Mouse (Mus musculus): ENCODE measurements around the gene Plcd3. TPM values are rescaled to one million over a fixed set of nuclear protein-coding genes. Genes with fewer than 3 reads are reported as not detected.
A peak's percentile ranks its signal among the peaks of the same experiment; 100 is the strongest.

Gene Plcd3
- total RNA-seq, 2 experiments from 2014 or later, result 0.17 TPM; not detected in 1

GRCm38 (mm10) chr11:103068272-103068671, 33.2 kb downstream of the Plcd3 start:
- no peak for ATAC-seq (replicated peaks; ENCODE audit: poor library complexity)

GRCm38 (mm10) chr11:103067457-103068001, 33.9 kb downstream of the Plcd3 start:
- no peak; the same call in 1 of the 2 replicates for ATAC-seq (replicated peaks; ENCODE audit: poor library complexity)

- no peak for ATAC-seq (replicated peaks; ENCODE audit: poor library complexity)
Measured at GRCm38 (mm10) chr11:103067051-103067361, 34.5 kb downstream of the Plcd3 start.

- ATAC-seq (replicated peaks; ENCODE audit: poor library complexity), result no peak
Measured at GRCm38 (mm10) chr11:103066191-103067050, 35.0 kb downstream of the Plcd3 start.

DNA sequence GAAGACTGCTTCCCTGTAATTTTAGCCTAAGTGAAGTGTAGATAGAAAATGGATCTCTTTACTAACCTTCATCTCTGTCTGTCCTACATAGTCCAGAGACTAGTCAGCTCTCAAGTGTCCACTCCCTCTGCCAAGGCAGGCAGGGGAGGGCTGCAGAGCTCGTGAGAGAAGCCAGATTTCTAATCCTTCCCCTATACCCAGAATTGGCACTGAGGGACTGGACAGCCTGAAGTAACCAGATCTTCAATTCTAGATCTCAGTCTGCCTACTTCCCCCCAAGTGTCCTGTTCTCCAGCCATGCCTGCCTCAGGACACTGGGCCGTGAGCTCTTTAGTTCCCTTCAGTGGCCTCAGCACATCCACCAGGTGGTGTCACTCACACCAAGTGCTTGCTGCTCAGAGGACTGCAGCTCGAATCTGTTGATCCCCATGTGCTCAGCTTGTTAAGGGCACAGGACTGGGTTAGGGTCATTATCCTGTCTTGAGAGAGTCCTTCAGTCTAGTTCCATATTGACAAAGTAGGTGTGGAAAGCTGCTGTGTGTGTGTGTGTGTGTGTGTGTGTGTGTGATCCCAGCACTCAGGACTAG, 42.9 kb downstream of the Plcd3 start:
- ATAC-seq (replicated peaks; ENCODE audit: poor library complexity), result no peak

DNA sequence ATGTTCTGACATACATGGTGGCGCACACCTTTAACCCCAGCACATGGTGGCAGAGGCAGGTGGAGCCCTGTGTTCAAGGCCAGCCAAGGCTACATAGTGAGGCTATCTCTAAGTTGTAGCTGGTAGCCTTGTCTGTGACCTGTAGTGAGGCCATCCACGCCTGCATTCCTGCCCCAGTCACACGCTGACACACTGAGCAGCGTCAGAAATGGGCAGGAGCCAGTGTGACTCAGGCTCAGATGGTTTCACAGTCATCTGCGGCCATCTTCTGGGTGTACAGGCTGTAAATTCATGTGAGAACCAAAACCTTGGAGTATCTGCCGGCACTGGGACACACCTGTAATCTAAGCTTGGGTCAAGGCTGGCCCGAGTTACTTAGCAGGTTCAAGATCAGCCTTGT, 44.8 kb downstream of the Plcd3 start:
- no peak for ATAC-seq (replicated peaks; ENCODE audit: poor library complexity)

GRCm38 (mm10) chr11:103054798-103055197, 46.7 kb downstream of the Plcd3 start:
- ATAC-seq (replicated peaks; ENCODE audit: poor library complexity), result peak; percentile 78

DNA sequence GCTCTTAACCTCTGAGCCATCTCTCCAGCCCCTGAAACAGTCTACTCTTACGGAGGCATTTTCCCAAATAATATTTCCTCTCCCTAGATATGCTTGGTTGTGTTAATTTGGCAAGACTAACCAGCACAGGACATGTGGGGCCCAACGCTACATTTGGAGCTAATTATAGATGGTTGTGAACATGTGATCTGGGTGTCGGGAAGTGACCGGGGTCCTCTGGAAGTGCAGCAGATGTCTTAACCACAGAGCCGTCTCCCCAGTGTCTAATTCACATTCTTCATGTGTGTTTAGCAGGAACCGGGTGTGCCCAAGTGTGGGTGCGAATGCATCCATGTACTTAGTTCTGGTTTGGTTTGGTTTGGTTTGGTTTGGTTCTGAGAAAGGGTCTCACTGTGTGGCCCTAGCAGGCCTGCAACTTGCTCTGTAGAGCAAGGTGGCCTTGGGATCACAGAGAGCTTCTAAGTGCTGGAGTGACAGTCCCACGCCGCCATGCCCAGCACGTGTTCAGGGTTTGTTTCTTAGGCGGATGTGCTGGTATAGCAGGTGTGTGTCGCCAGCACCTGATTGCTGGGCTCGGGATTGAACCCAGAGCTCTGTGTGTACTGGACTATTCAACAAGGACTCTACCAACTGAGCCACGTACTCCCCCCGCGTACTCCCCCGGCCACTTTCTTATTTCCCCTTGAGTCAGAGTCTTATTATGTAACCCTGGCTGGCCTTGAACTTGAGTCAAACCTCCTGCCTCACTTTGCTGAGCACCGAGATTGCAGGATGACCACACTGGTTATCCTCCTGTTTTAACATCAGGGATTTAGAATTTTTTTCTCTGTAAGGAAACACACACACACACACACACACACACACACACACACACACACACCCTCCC, 48.0 kb downstream of the Plcd3 start:
- ATAC-seq (replicated peaks; ENCODE audit: poor library complexity), result no peak

GRCm38 (mm10) chr11:103052078-103052477, 49.4 kb downstream of the Plcd3 start:
- ATAC-seq (replicated peaks; ENCODE audit: poor library complexity), result no peak

DNA sequence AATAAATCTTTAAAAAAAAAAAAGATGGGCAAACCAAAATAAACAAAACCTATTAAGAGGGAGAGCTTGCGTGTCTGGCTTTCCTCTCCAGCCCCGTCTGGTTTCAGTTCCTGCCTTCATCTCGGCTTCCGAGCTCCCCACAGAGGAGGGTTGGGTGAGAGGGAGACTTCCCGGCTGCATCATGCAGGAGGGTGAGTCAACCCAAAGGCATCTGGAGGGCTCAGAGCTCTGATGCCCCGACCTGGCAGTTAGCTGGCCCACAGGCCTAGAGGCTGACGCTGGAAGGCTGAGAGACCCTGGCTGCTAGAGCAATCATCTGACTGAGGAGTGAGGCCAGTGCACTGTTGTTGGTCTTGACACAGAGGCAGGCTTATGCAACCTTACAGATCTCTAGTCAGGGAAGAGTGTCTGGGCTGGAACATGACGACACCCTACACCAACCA, 50.2 kb downstream of the Plcd3 start:
- peak; percentile 66 for ATAC-seq (replicated peaks; ENCODE audit: poor library complexity)

DNA sequence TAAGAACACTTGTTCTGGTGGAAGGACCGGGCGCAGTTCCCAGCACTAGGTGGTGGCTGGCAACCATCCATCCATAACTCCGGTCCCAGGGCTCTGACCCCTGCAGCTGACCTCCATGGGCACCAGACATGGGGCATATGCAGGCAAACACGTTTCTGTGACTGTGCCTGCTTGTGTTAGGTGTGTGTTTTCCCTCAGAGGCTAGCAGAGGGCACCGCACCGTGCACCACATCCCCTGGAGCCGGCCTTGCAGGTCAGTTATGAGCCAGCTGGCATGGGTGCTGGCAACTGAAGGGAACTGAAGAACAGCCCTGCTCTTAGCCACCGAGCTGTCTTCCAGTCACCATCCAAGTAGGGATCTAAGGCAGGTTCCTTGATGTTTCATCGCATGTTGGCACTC, 51.3 kb downstream of the Plcd3 start:
- ATAC-seq (replicated peaks; ENCODE audit: poor library complexity), result no peak

DNA sequence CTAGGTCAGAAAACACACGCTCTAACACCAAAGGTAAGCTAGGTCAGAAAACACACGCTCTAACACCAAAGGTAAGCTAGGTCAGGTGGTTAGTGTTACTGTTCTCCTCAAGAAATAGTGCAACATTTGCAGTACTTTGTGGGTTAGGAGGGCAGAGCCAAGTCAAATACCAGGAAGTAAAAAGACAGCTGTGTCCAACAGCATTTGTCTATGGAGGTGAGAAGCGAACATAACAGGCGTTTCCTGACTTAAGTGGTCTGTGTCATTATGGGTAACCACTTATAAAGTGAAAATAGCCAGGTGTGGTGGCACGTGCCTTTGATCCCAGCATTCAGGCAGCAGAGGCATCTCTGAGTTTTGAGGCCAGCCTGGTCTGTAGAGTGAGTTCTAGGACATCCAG, 51.8 kb downstream of the Plcd3 start:
- ATAC-seq (replicated peaks; ENCODE audit: poor library complexity), result no peak

DNA sequence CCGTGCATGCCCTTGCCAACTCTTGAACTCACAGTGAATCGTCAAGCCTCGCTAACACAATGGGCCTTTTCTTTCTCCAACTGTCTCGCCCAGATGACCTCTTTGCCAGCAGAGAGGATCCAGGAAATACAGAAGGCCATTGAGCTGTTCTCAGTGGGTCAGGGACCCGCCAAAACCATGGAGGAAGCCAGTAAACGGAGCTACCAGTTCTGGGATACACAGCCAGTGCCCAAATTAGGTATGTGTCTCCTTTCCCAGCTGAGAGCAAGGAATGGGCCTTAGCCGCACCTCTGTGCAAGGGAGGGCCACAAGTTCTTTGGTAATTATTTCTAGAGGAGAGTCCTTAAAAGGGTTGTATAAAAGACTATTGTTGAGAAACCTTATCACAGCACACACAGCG, 55.2 kb downstream of the Plcd3 start:
- ATAC-seq (replicated peaks; ENCODE audit: poor library complexity), result no peak

DNA sequence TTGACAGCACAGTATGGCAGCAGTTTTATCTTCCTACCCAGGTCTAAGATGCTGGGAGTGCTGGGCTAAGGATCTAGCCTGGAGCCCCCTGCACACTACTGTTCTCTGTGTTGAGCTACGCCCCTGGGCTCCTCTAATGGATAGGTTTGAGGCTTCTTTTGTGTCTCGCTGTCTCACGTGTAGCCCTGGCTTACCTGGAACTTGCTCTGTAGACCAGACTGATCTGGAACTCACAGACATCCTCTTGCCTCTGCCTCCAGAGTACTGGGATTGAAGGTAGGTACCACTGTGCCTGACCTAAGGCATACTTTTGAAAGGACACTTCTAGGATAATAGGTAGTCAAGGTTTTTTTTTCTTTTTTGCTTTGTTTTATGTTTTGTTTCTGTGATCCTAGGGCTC, 57.5 kb downstream of the Plcd3 start:
- ATAC-seq (replicated peaks; ENCODE audit: poor library complexity), result no peak

GRCm38 (mm10) chr11:103042828-103043227, 58.6 kb downstream of the Plcd3 start:
- ATAC-seq (replicated peaks; ENCODE audit: poor library complexity), result no peak

- no peak for ATAC-seq (replicated peaks; ENCODE audit: poor library complexity)
Measured at GRCm38 (mm10) chr11:103038037-103038436, 63.4 kb downstream of the Plcd3 start.

GRCm38 (mm10) chr11:103036881-103037465, 64.5 kb downstream of the Plcd3 start:
- no peak for ATAC-seq (replicated peaks; ENCODE audit: poor library complexity)

DNA sequence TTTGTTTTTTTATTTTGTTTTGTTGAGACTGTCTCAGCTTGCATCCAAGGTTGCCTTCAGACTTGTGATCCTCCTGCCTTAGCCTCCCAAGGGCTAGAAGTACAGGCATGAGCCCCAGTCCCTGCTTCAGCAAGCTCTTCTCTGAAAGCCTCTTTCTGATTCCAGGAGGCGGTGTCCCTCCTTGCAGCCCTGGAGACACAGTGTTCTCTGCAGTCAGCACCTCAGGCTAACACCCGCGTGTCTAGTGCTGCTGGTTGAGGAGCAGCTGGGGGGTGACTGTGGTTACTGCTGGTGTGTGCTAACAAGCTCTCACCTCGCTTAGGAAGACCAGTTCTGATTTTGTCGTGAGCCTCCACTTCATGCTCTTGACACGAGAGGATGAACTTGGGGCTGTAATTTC, 66.5 kb downstream of the Plcd3 start:
- no peak for ATAC-seq (replicated peaks; ENCODE audit: poor library complexity)

- no peak for ATAC-seq (replicated peaks; ENCODE audit: poor library complexity)
Measured at GRCm38 (mm10) chr11:103033030-103033429, 68.4 kb downstream of the Plcd3 start.

- ATAC-seq (replicated peaks; ENCODE audit: poor library complexity), result peak; percentile 89
Measured at GRCm38 (mm10) chr11:103028176-103028891, 73.1 kb downstream of the Plcd3 start, which contains the start of the genes Nmt1 and Dcakd. Gene Nmt1 (plus strand): TSS chr11:103028190. Gene Dcakd (minus strand): TSS chr11:103028333.

Measured in megakaryocyte progenitor cell, adult 5-6 weeks (primary cell).